Mouse (Mus musculus) 3134 (cell line): ENCODE measurements around the gene Slc25a38.

Experiments
- DNase-seq: peaks from one replicate; pipeline ENCODE4 v3.0.0-alpha.2; 2011; ENCODE audit warnings: low spot score; ENCODE audit not compliant: insufficient read length; ENCODE audit errors: extremely low read depth

The Slc25a38 gene

GRCm38 (mm10) chr9:120134529-120135160 lies 24.5 kb downstream of the Slc25a38 start:
- peak; percentile 41 for DNase-seq

GRCm38 (mm10) chr9:120135454-120135853 lies 25.3 kb downstream of the Slc25a38 start:
- DNase-seq: no peak

GRCm38 (mm10) chr9:120140652-120141051 lies 30.5 kb downstream of the Slc25a38 start:
- no peak for DNase-seq

GRCm38 (mm10) chr9:120144474-120144873 lies 34.3 kb downstream of the Slc25a38 start:
- no peak for DNase-seq

- DNase-seq: no peak
Measured at GRCm38 (mm10) chr9:120149222-120149828, 39.2 kb downstream of the Slc25a38 start, which contains the start of gene Mobp. Mobp (plus strand) TSS chr9:120149707.

GRCm38 (mm10) chr9:120151152-120151551 lies 41.0 kb downstream of the Slc25a38 start:
- DNase-seq: no peak

- DNase-seq: no peak
Measured at GRCm38 (mm10) chr9:120151906-120152399, 41.8 kb downstream of the Slc25a38 start.

- DNase-seq: no peak
Measured at GRCm38 (mm10) chr9:120158047-120158446, 47.9 kb downstream of the Slc25a38 start.

- DNase-seq: no peak
Measured at GRCm38 (mm10) chr9:120163862-120164261, 53.7 kb downstream of the Slc25a38 start.

GRCm38 (mm10) chr9:120167826-120168225 lies 57.7 kb downstream of the Slc25a38 start:
- no peak for DNase-seq

GRCm38 (mm10) chr9:120171295-120171694 lies 61.1 kb downstream of the Slc25a38 start:
- DNase-seq: no peak
